In genomic region chr11:75014816-75015215, GRCm38 (mm10) we compare ENCODE assay signal across 9 mouse cellular contexts.
DNase-seq lines count a peak whose midpoint lies in the region; ATAC-seq and TF ChIP-seq lines count a peak whose summit lies in the region.
"Had no signal": no experiment of that assay in that cellular context is flagged by ENCODE, and none has a peak within 500 bp of the region (broad histone marks: within the 10 kb centered on the region; RNA-seq: fewer than 3 reads in every experiment).

No protein-coding gene starts in this region.

- peak overlapping the region; percentile 6; the same call in 1 of the 2 replicates for H3K27ac ChIP-seq in kidney, adult 2 months (ENCODE audit: insufficient read depth, low read depth, low read length)
- H3K27ac ChIP-seq in hindbrain, embryonic 15.5 days (replicated peaks), result peak overlapping the region; percentile 74
- H3K27ac ChIP-seq: macrophage had no signal

- no peaks in the 10 kb centered on the region for H3K4me1 ChIP-seq in kidney, adult 2 months (ENCODE audit: control insufficient read depth, insufficient read depth, low read length)
- H3K4me1 ChIP-seq in hindbrain, embryonic 15.5 days (replicated peaks), result peaks cover 40% of the 10 kb centered on the region

- no peaks in the 10 kb centered on the region for H3K27me3 ChIP-seq in kidney, adult 2 months (replicated peaks; ENCODE audit: control insufficient read depth, insufficient read depth, low read length)
- no peaks in the 10 kb centered on the region for H3K27me3 ChIP-seq in hindbrain, embryonic 15.5 days

- TF ChIP-seq CTCF in kidney, adult 2 months (conservative IDR thresholded peaks at IDR 0.05; ENCODE audit: insufficient read depth, insufficient read length, low read depth, low read length), result no peak

- no peak overlapping the region for H3K4me2 ChIP-seq in hindbrain, embryonic 15.5 days

- no peak overlapping the region for H3K9ac ChIP-seq in hindbrain, embryonic 15.5 days

- no peak overlapping the region for H3K4me3 ChIP-seq in kidney, adult 2 months (ENCODE audit: insufficient read depth, low read depth, low read length)
- H3K4me3 ChIP-seq in hindbrain, embryonic 15.5 days, result no peak overlapping the region

- 78% methylated on average over 4 of the region's 4 CpGs for WGBS in kidney, adult 2 months
- 30% methylated on average over 4 of the region's 4 CpGs for WGBS in hindbrain, embryonic 15.5 days

- TF ChIP-seq POLR2A in kidney, adult 2 months (IDR thresholded peaks at IDR 0.05; ENCODE audit: low read depth, low read length), result no peak

- ATAC-seq in hindbrain, embryonic 15.5 days (ENCODE audit: low FRiP score, low read depth), result no peak
- ATAC-seq in megakaryocyte, adult 5-6 weeks (ENCODE audit: poor library complexity, severe bottlenecking), result no peak

- no peaks in the 10 kb centered on the region for H3K9me3 ChIP-seq in hindbrain, embryonic 15.5 days

- H3K36me3 ChIP-seq in kidney, adult 2 months (ENCODE audit: control insufficient read depth, insufficient read depth, low read length), result no peaks in the 10 kb centered on the region
- H3K36me3 ChIP-seq in hindbrain, embryonic 15.5 days, result no peaks in the 10 kb centered on the region

- no peak for DNase-seq in kidney, adult 2 months
- no peak for DNase-seq in kidney, postnatal 14 days
- DNase-seq in NIH3T3 (ENCODE audit: low read depth), result peak; percentile 19
- DNase-seq in cerebellum, postnatal 14 days, result peak; percentile 70 to 78
- DNase-seq in natural killer cell, adult 2 months (ENCODE audit: low spot score in 2 of 2), result no peak
- no peak for DNase-seq in adrenal gland, postnatal 10 days

Comparison
In these comparisons a context has a peak if more than half of its experiments do, and no peak if none do; other contexts are left out.
1. DNase-seq: peak in NIH3T3 (single experiment) and cerebellum, postnatal 14 days (2 of 2); none in kidney, adult 2 months (single experiment), kidney, postnatal 14 days (single experiment), natural killer cell, adult 2 months (0 of 2) and adrenal gland, postnatal 10 days (single experiment).